8 mouse cellular contexts compared by ENCODE assay signal in genomic region chr9:83368234-83368633, GRCm38 (mm10).
A peak's percentile ranks its signal among the peaks of the same experiment; 100 is the strongest.
DNase-seq lines count a peak whose midpoint lies in the region; ATAC-seq lines count a peak whose summit lies in the region.

No protein-coding gene starts in this region.

- intact Hi-C loops in left cerebral cortex, postnatal 14 days (cut with DNase I), result no loop called here

- no peak for ATAC-seq in cerebellum, adult (ENCODE audit: insufficient number of reproducible peaks, low FRiP score, low TSS enrichment)
- no peak for ATAC-seq in frontal cortex, adult (ENCODE audit: low TSS enrichment)

- DNase-seq in cerebellum, adult 18-20 months, result peak; percentile 14 to 24
- DNase-seq in left cerebral cortex, postnatal 14 days (ENCODE audit: low spot score in 2 of 2), result peak; percentile 41 to 52
- no peak for DNase-seq in left cerebral cortex, adult 8-10 months (ENCODE audit: low spot score in 2 of 2)
- peak; percentile 19 for DNase-seq in c-Kit-negative CD71-positive TER-119-positive erythroid progenitor cells, embryonic 14.5 days (ENCODE audit: low read depth, low spot score)
- DNase-seq in lung, postnatal 10 days, result peak; percentile 54
- DNase-seq in adrenal gland, adult 2 months, result no peak

Comparison
In these comparisons a context has a peak if more than half of its experiments do, and no peak if none do; other contexts are left out.
1. DNase-seq: peak in cerebellum, adult 18-20 months (2 of 2), left cerebral cortex, postnatal 14 days (2 of 2), c-Kit-negative CD71-positive TER-119-positive erythroid progenitor cells, embryonic 14.5 days (single experiment) and lung, postnatal 10 days (single experiment); none in left cerebral cortex, adult 8-10 months (0 of 2) and adrenal gland, adult 2 months (single experiment).